Mouse (Mus musculus) E14TG2a.4 (cell line): ENCODE measurements at regions not wholly inside any gene's neighbourhood (a gene's known extent, or its start where the extent isn't known, plus 50 kb on each side); places are given as distances from the start of the nearest gene placed in this dataset.

Experiments used
- H3K27me3 ChIP-seq: 2 replicates; pipeline ENCODE4 v1.6.1; 2014; ENCODE audit warnings: low read length, control low read depth; ENCODE audit not compliant: insufficient read depth
- H3K36me3 ChIP-seq: 2 replicates; pipeline ENCODE4 v1.6.1; 2014; ENCODE audit warnings: low read length, control low read depth; ENCODE audit not compliant: insufficient read depth
- H3K4me1 ChIP-seq: replicated peaks from 2 replicates; pipeline ENCODE4 v1.6.1; 2014; ENCODE audit warnings: low read depth, low read length, control low read depth
- H3K4me3 ChIP-seq: replicated peaks from 2 replicates; pipeline ENCODE4 v1.5.1; 2014; ENCODE audit warnings: mild to moderate bottlenecking, low read length
- H3K9me3 ChIP-seq: 2 replicates; pipeline ENCODE4 v1.6.1; 2014; ENCODE audit warnings: low read length, control low read depth
- CTCF ChIP-seq: conservative IDR thresholded peaks from 2 replicates; pipeline ENCODE4 v1.5.1; 2014; ENCODE audit warnings: low read length
- NANOG ChIP-seq: IDR thresholded peaks from 2 replicates; pipeline ENCODE4 v1.6.1; 2014; ENCODE audit warnings: borderline replicate concordance, low read length, mixed read lengths
- POU5F1 ChIP-seq: IDR thresholded peaks from 2 replicates; pipeline ENCODE4 v1.6.1; 2014; ENCODE audit warnings: low read length, borderline replicate concordance

- Histone ChIP-seq H3K4me1 (no peaks in the 10 kb centered on the region), H3K9me3 (no peaks in the 10 kb centered on the region), H3K4me3 (no peak overlapping the region), H3K27me3 (no peaks in the 10 kb centered on the region), H3K36me3 (no peaks in the 10 kb centered on the region)
- TF ChIP-seq NANOG: no peak
- TF ChIP-seq POU5F1: no peak
- no peak for TF ChIP-seq CTCF
These were observed 84.3 kb upstream of the Tsc22d2 start for GRCm38 (mm10) chr3:58330186-58330585.

DNA sequence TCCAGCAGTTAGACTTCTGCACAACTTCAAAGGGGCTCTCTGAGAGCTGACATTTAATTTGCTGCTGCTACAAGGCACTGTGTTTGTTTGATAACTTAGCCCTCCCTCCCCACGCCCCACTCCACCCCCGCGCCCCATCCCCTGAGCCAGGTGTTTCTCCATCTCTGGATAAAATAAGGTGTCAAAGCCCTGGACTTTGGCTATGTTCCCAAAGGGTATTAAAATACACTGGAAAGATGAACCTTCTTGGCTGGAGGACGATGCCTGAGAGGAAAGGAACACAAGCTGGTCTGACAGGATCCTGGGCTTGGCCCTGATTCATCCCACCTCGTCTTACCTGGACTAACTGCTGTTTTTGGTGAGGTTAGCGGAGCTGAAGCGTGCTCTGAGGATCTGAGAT, 80.5 kb upstream of the Tsc22d2 start:
- TF ChIP-seq POU5F1: no peak
- TF ChIP-seq CTCF: no peak
- TF ChIP-seq NANOG: no peak
- no peak overlapping the region for H3K4me3 ChIP-seq
- no peaks in the 10 kb centered on the region for H3K4me1 ChIP-seq
- H3K36me3 ChIP-seq: no peaks in the 10 kb centered on the region
- no peaks in the 10 kb centered on the region for H3K27me3 ChIP-seq
- H3K9me3 ChIP-seq: no peaks in the 10 kb centered on the region

GRCm38 (mm10) chr3:58335277-58335676, 79.2 kb upstream of the Tsc22d2 start:
- Histone ChIP-seq H3K4me3 (no peak overlapping the region), H3K27me3 (no peaks in the 10 kb centered on the region), H3K4me1 (no peaks in the 10 kb centered on the region), H3K36me3 (no peaks in the 10 kb centered on the region), H3K9me3 (no peaks in the 10 kb centered on the region)
- TF ChIP-seq CTCF (no peak), NANOG (no peak), POU5F1 (no peak)

- Histone ChIP-seq H3K36me3 (no peaks in the 10 kb centered on the region), H3K27me3 (no peaks in the 10 kb centered on the region), H3K4me3 (no peak overlapping the region), H3K9me3 (no peaks in the 10 kb centered on the region), H3K4me1 (no peaks in the 10 kb centered on the region)
- TF ChIP-seq POU5F1: no peak
- TF ChIP-seq CTCF: no peak
- TF ChIP-seq NANOG: no peak
These were observed 78.4 kb upstream of the Tsc22d2 start for GRCm38 (mm10) chr3:58336135-58336534.

DNA sequence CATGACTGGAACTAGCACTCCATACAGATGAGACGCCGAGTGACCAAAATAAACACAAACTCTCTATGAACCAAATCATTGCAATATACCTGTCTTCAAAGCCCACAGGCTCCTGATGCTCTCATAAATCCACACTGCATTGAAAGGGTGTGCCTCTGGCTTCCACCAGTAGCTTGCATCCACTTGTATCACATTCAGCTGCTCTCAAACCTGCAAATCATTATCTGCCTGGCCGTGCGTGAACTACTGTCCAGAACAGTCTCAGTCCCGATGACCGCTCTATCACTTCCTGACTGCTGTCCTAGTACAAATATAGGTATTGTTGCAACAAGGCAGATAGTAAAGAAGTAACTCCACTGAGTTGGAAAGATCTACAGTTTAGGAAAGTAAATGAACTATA, 77.9 kb upstream of the Tsc22d2 start:
- H3K4me1 ChIP-seq: no peaks in the 10 kb centered on the region
- no peaks in the 10 kb centered on the region for H3K36me3 ChIP-seq
- no peak overlapping the region for H3K4me3 ChIP-seq
- TF ChIP-seq NANOG: no peak
- TF ChIP-seq CTCF: no peak
- no peak for TF ChIP-seq POU5F1
- no peaks in the 10 kb centered on the region for H3K27me3 ChIP-seq
- no peaks in the 10 kb centered on the region for H3K9me3 ChIP-seq

DNA sequence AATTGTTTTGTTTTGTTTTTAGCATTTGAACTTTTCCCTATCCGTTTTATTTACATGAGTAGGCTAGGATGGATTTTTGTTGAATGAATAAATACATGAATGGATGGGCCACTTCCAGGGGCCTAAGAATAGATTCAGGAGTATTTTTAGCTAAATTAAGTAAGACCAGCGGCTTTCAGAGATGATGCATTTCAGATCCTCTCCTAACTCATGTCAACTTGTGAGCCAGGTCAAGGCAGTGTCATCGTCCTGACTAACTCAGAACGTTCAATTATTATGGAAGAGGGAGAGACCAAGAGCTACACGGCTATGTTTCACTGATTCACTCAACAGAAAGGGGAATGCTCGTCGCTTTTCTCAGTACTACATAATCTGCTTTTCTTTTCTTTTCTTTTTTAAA, 75.5 kb upstream of the Tsc22d2 start:
- TF ChIP-seq NANOG: no peak
- no peak for TF ChIP-seq CTCF
- TF ChIP-seq POU5F1: no peak
- no peaks in the 10 kb centered on the region for H3K9me3 ChIP-seq
- H3K36me3 ChIP-seq: no peaks in the 10 kb centered on the region
- no peaks in the 10 kb centered on the region for H3K27me3 ChIP-seq
- no peaks in the 10 kb centered on the region for H3K4me1 ChIP-seq
- H3K4me3 ChIP-seq: no peak overlapping the region

- Histone ChIP-seq H3K27me3 (no peaks in the 10 kb centered on the region), H3K4me1 (no peaks in the 10 kb centered on the region), H3K36me3 (no peaks in the 10 kb centered on the region), H3K9me3 (no peaks in the 10 kb centered on the region), H3K4me3 (no peak overlapping the region)
- no peak for TF ChIP-seq POU5F1
- TF ChIP-seq NANOG: no peak
- TF ChIP-seq CTCF: no peak
These were observed 72.4 kb upstream of the Tsc22d2 start for GRCm38 (mm10) chr3:58342096-58342495.

GRCm38 (mm10) chr3:58362563-58362962, 52.0 kb upstream of the Tsc22d2 start:
- Histone ChIP-seq H3K4me3 (no peak overlapping the region), H3K27me3 (no peaks in the 10 kb centered on the region), H3K36me3 (no peaks in the 10 kb centered on the region), H3K4me1 (no peaks in the 10 kb centered on the region), H3K9me3 (no peaks in the 10 kb centered on the region)
- TF ChIP-seq NANOG (no peak), CTCF (no peak), POU5F1 (no peak)

- peaks cover 2% of the 10 kb centered on the region; the same call in 1 of the 2 replicates for H3K9me3 ChIP-seq
- H3K27me3 ChIP-seq: no peaks in the 10 kb centered on the region
- TF ChIP-seq CTCF (no peak), POU5F1 (no peak), NANOG (no peak)
- H3K4me1 ChIP-seq: no peaks in the 10 kb centered on the region
- no peak overlapping the region for H3K4me3 ChIP-seq
- H3K36me3 ChIP-seq: no peaks in the 10 kb centered on the region
These were observed 50.0 kb upstream of the Tsc22d2 start for GRCm38 (mm10) chr3:58364526-58364925.
